Mouse (Mus musculus): ENCODE data around the gene Slc28a1. TPM values are rescaled to one million over a fixed set of nuclear protein-coding genes. Genes with fewer than 3 reads are reported as not detected.
"Not testable (repeated sequence)": the region's sequence is repeated elsewhere in the genome, so short reads cannot be mapped to it uniquely, and the experiment has no call there.

Slc28a1 gene
- polyA plus RNA-seq, 1 experiment from 2014 or later = not detected

GRCm38 (mm10) chr7:81174654-81175053, 60.1 kb downstream of the Slc28a1 start:
- no peak for ATAC-seq (ENCODE audit: low FRiP score, low read depth)
- no peaks in the 10 kb centered on the region for H3K36me3 ChIP-seq
- 87% methylated on average over 5 of the region's 5 CpGs for WGBS

GRCm38 (mm10) chr7:81176187-81176769, 61.7 kb downstream of the Slc28a1 start:
- Histone ChIP-seq H3K4me2 (no peak overlapping the region), H3K27ac (replicated peaks) (no peak overlapping the region), H3K4me3 (no peak overlapping the region), H3K4me1 (replicated peaks) (no peaks in the 10 kb centered on the region), H3K9ac (no peak overlapping the region), H3K36me3 (no peaks in the 10 kb centered on the region), H3K27me3 (no peaks in the 10 kb centered on the region), H3K9me3 (no peaks in the 10 kb centered on the region)
- no peak for ATAC-seq (ENCODE audit: low FRiP score, low read depth)
- 48% methylated on average over 5 of the region's 5 CpGs for WGBS

More at GRCm38 (mm10) chr7:81174654-81175053, 60.1 kb downstream of the Slc28a1 start:
- H3K27ac ChIP-seq (replicated peaks) = no peak overlapping the region
- H3K9me3 ChIP-seq = no peaks in the 10 kb centered on the region
- H3K9ac ChIP-seq = no peak overlapping the region
- H3K4me1 ChIP-seq (replicated peaks) = no peaks in the 10 kb centered on the region
- H3K27me3 ChIP-seq = no peaks in the 10 kb centered on the region
- H3K4me2 ChIP-seq = no peak overlapping the region
- no peak overlapping the region for H3K4me3 ChIP-seq

GRCm38 (mm10) chr7:81179494-81179893, 64.9 kb downstream of the Slc28a1 start:
- no peaks in the 10 kb centered on the region for H3K4me1 ChIP-seq (replicated peaks)
- no peaks in the 10 kb centered on the region for H3K9me3 ChIP-seq
- WGBS = 74% methylated on average over 5 of the region's 5 CpGs
- no peak overlapping the region for H3K4me2 ChIP-seq
- no peak for ATAC-seq (ENCODE audit: low FRiP score, low read depth)
- H3K27ac ChIP-seq (replicated peaks) = no peak overlapping the region
- no peaks in the 10 kb centered on the region for H3K27me3 ChIP-seq
- H3K9ac ChIP-seq = no peak overlapping the region
- no peaks in the 10 kb centered on the region for H3K36me3 ChIP-seq
- no peak overlapping the region for H3K4me3 ChIP-seq

- no peak overlapping the region for H3K27ac ChIP-seq (replicated peaks)
- H3K4me1 ChIP-seq (replicated peaks) = no peaks in the 10 kb centered on the region
- H3K9ac ChIP-seq = no peak overlapping the region
- no peak overlapping the region for H3K4me2 ChIP-seq
- no peak overlapping the region for H3K4me3 ChIP-seq
- WGBS = 92% methylated on average over 10 of the region's 10 CpGs
- no peak for ATAC-seq (ENCODE audit: low FRiP score, low read depth)
- no peaks in the 10 kb centered on the region for H3K27me3 ChIP-seq
- H3K36me3 ChIP-seq = no peaks in the 10 kb centered on the region
- H3K9me3 ChIP-seq = no peaks in the 10 kb centered on the region
Observed at GRCm38 (mm10) chr7:81182492-81183175, 68.0 kb downstream of the Slc28a1 start.

- H3K27ac ChIP-seq (replicated peaks) = no peak overlapping the region
- no peaks in the 10 kb centered on the region for H3K27me3 ChIP-seq
- no peaks in the 10 kb centered on the region for H3K4me1 ChIP-seq (replicated peaks)
- H3K36me3 ChIP-seq = no peaks in the 10 kb centered on the region
- no peak overlapping the region for H3K4me2 ChIP-seq
- no peak overlapping the region for H3K9ac ChIP-seq
- ATAC-seq (ENCODE audit: low FRiP score, low read depth) = no peak
- no peak overlapping the region for H3K4me3 ChIP-seq
- H3K9me3 ChIP-seq = no peaks in the 10 kb centered on the region
Observed at GRCm38 (mm10) chr7:81183181-81183580, 68.6 kb downstream of the Slc28a1 start.

- no peak overlapping the region for H3K4me2 ChIP-seq
- WGBS = 94% methylated on average over 2 of the region's 2 CpGs
- no peak for ATAC-seq (ENCODE audit: low FRiP score, low read depth)
Observed at GRCm38 (mm10) chr7:81184136-81184535, 69.5 kb downstream of the Slc28a1 start.

GRCm38 (mm10) chr7:81184651-81185050, 70.1 kb downstream of the Slc28a1 start:
- ATAC-seq (ENCODE audit: low FRiP score, low read depth) = no peak
- Histone ChIP-seq H3K4me2 (no peak overlapping the region), H3K36me3 (no peaks in the 10 kb centered on the region), H3K4me3 (no peak overlapping the region), H3K9me3 (no peaks in the 10 kb centered on the region), H3K27me3 (no peaks in the 10 kb centered on the region), H3K9ac (no peak overlapping the region), H3K27ac (replicated peaks) (no peak overlapping the region), H3K4me1 (replicated peaks) (no peaks in the 10 kb centered on the region)
- WGBS = 81% methylated on average over 1 of the region's 1 CpGs

More at GRCm38 (mm10) chr7:81184136-81184535, 69.5 kb downstream of the Slc28a1 start:
- H3K4me1 ChIP-seq (replicated peaks) = no peaks in the 10 kb centered on the region
- no peak overlapping the region for H3K27ac ChIP-seq (replicated peaks)
- no peaks in the 10 kb centered on the region for H3K9me3 ChIP-seq
- H3K9ac ChIP-seq = no peak overlapping the region
- no peaks in the 10 kb centered on the region for H3K36me3 ChIP-seq
- H3K27me3 ChIP-seq = no peaks in the 10 kb centered on the region
- H3K4me3 ChIP-seq = no peak overlapping the region

- not testable (repeated sequence) for H3K27ac ChIP-seq (replicated peaks); H3K27me3 ChIP-seq; H3K4me3 ChIP-seq; H3K9ac ChIP-seq; H3K4me2 ChIP-seq; ATAC-seq (ENCODE audit: low FRiP score, low read depth); H3K36me3 ChIP-seq; H3K4me1 ChIP-seq (replicated peaks); H3K9me3 ChIP-seq
Observed at GRCm38 (mm10) chr7:81186036-81186435, 71.4 kb downstream of the Slc28a1 start.

- no peak overlapping the region for H3K27ac ChIP-seq (replicated peaks)
- no peak overlapping the region for H3K9ac ChIP-seq
- no peaks in the 10 kb centered on the region for H3K4me1 ChIP-seq (replicated peaks)
- no peak overlapping the region for H3K4me3 ChIP-seq
- no peaks in the 10 kb centered on the region for H3K36me3 ChIP-seq
- H3K9me3 ChIP-seq = no peaks in the 10 kb centered on the region
- H3K4me2 ChIP-seq = no peak overlapping the region
- H3K27me3 ChIP-seq = no peaks in the 10 kb centered on the region
- no peak for ATAC-seq (ENCODE audit: low FRiP score, low read depth)
- WGBS = 83% methylated on average over 9 of the region's 9 CpGs
Observed at GRCm38 (mm10) chr7:81189180-81189579, 74.6 kb downstream of the Slc28a1 start.

GRCm38 (mm10) chr7:81195509-81195908, 80.9 kb downstream of the Slc28a1 start:
- no peak overlapping the region for H3K9ac ChIP-seq
- H3K4me3 ChIP-seq = no peak overlapping the region
- ATAC-seq (ENCODE audit: low FRiP score, low read depth) = no peak
- 63% methylated on average over 4 of the region's 4 CpGs for WGBS
- no peaks in the 10 kb centered on the region for H3K27me3 ChIP-seq
- H3K27ac ChIP-seq (replicated peaks) = no peak overlapping the region
- no peak overlapping the region for H3K4me2 ChIP-seq
- no peaks in the 10 kb centered on the region for H3K36me3 ChIP-seq
- H3K9me3 ChIP-seq = no peaks in the 10 kb centered on the region
- H3K4me1 ChIP-seq (replicated peaks) = peaks cover 6% of the 10 kb centered on the region; the same call in 1 of the 2 replicates

- Histone ChIP-seq H3K9ac (no peak overlapping the region), H3K27me3 (no peaks in the 10 kb centered on the region), H3K9me3 (no peaks in the 10 kb centered on the region), H3K4me2 (no peak overlapping the region), H3K4me1 (replicated peaks) (peaks cover 6% of the 10 kb centered on the region; the same call in 1 of the 2 replicates), H3K4me3 (no peak overlapping the region), H3K36me3 (no peaks in the 10 kb centered on the region), H3K27ac (replicated peaks) (no peak overlapping the region)
- ATAC-seq (ENCODE audit: low FRiP score, low read depth) = no peak
- 83% methylated on average over 3 of the region's 3 CpGs for WGBS
Observed at GRCm38 (mm10) chr7:81196796-81197195, 82.2 kb downstream of the Slc28a1 start.

GRCm38 (mm10) chr7:81198538-81198937, 83.9 kb downstream of the Slc28a1 start:
- H3K4me1 ChIP-seq (replicated peaks) = peaks cover 6% of the 10 kb centered on the region; the same call in 1 of the 2 replicates
- H3K36me3 ChIP-seq = no peaks in the 10 kb centered on the region
- no peak overlapping the region for H3K4me3 ChIP-seq
- H3K9me3 ChIP-seq = no peaks in the 10 kb centered on the region
- no peak overlapping the region for H3K9ac ChIP-seq
- WGBS = 33% methylated on average over 4 of the region's 4 CpGs
- no peaks in the 10 kb centered on the region for H3K27me3 ChIP-seq
- H3K27ac ChIP-seq (replicated peaks) = no peak overlapping the region
- no peak overlapping the region for H3K4me2 ChIP-seq
- ATAC-seq (ENCODE audit: low FRiP score, low read depth) = no peak

Measured in hindbrain, embryonic 15.5 days (tissue).